In genomic region chr2:51316452-51316851, GRCm38 (mm10) we compare ENCODE assay signal across 16 mouse cellular contexts.
DNase-seq lines count a peak whose midpoint lies in the region; ATAC-seq and TF ChIP-seq lines count a peak whose summit lies in the region.
"Had no signal": no experiment of that assay in that cellular context is flagged by ENCODE, and none has a peak within 500 bp of the region (broad histone marks: within the 10 kb centered on the region; RNA-seq: fewer than 3 reads in every experiment).

No protein-coding gene starts in this region.

- H3K9me3 ChIP-seq in forebrain, embryonic 15.5 days = no peaks in the 10 kb centered on the region
- H3K9me3 ChIP-seq: midbrain, embryonic 15.5 days had no signal

- no peaks in the 10 kb centered on the region for H3K27me3 ChIP-seq in Patski
- no peaks in the 10 kb centered on the region for H3K27me3 ChIP-seq in forebrain, embryonic 15.5 days
- H3K27me3 ChIP-seq: embryonic facial prominence, embryonic 12.5 days; midbrain, embryonic 15.5 days had no signal

- in situ Hi-C loops in Patski (cut with MboI; ENCODE audit: low pct_unique_long_range_greater_than_20kb) = no loop called here

- no peak for TF ChIP-seq POLR2A in lung, adult 2 months (IDR thresholded peaks at IDR 0.05; ENCODE audit: borderline replicate concordance, extremely low read depth, low read depth, low read length)

- peak; percentile 2 for DNase-seq in CD4-positive, CD25-positive, alpha-beta regulatory T cell, adult 2 months (ENCODE audit: low read depth, low spot score)
- no peak for DNase-seq in lung, adult 2 months
- no peak for DNase-seq in lung, postnatal 4 days
- DNase-seq in Patski (ENCODE audit: low read depth, low spot score) = no peak
- peak; percentile 11 for DNase-seq in retina, postnatal 1 day
- no peak for DNase-seq in adrenal gland, postnatal 10 days
- DNase-seq: cerebellum, postnatal 14 days; heart, postnatal 4 days; kidney, adult 11 months; layer of hippocampus, adult 9-11 months; lung, postnatal 10 days had no signal

- no peak overlapping the region for H3K4me2 ChIP-seq in forebrain, embryonic 15.5 days (replicated peaks)
- H3K4me2 ChIP-seq: embryonic facial prominence, embryonic 12.5 days; midbrain, embryonic 15.5 days had no signal

- H3K9ac ChIP-seq in forebrain, embryonic 15.5 days (replicated peaks) = no peak overlapping the region
- H3K9ac ChIP-seq: embryonic facial prominence, embryonic 12.5 days; midbrain, embryonic 15.5 days had no signal

- POLR2A ChIA-PET in Patski (lab: Charles Lee) = no interaction called here

- no peak overlapping the region for H3K4me3 ChIP-seq in lung, adult 2 months (replicated peaks; ENCODE audit: extremely low read depth, low read depth, low read length)
- H3K4me3 ChIP-seq in forebrain, embryonic 15.5 days = no peak overlapping the region
- H3K4me3 ChIP-seq: embryonic facial prominence, embryonic 12.5 days; midbrain, embryonic 15.5 days had no signal

- H3K36me3 ChIP-seq in forebrain, embryonic 15.5 days = no peaks in the 10 kb centered on the region
- H3K36me3 ChIP-seq: embryonic facial prominence, embryonic 12.5 days; midbrain, embryonic 15.5 days had no signal

- no peak for ATAC-seq in CD4-positive, CD25-positive, alpha-beta regulatory T cell, adult 4 months
- ATAC-seq in Patski = no peak
- ATAC-seq in forebrain, embryonic 15.5 days (replicated peaks) = no peak
- ATAC-seq: activated CD4-positive, CD25-positive, alpha-beta regulatory T cell, adult 4 months; midbrain, embryonic 15.5 days had no signal

- WGBS in lung, adult 2 months = 85% methylated on average over 8 of the region's 8 CpGs
- 83% methylated on average over 8 of the region's 8 CpGs for WGBS in forebrain, embryonic 15.5 days

- H3K27ac ChIP-seq in forebrain, embryonic 15.5 days (replicated peaks) = no peak overlapping the region
- H3K27ac ChIP-seq: embryonic facial prominence, embryonic 12.5 days; midbrain, embryonic 15.5 days had no signal

- CTCF ChIA-PET in Patski (lab: Charles Lee) = interaction anchor here (0.9 to 1.5 kb wide), 2 partner anchors 10 to 17 kb away, joined by 3 to 4 read pairs; no protein-coding TSS in a partner anchor

- no peaks in the 10 kb centered on the region for H3K4me1 ChIP-seq in lung, adult 2 months (ENCODE audit: control insufficient read depth, insufficient read depth, low read length)
- no peaks in the 10 kb centered on the region for H3K4me1 ChIP-seq in forebrain, embryonic 15.5 days
- H3K4me1 ChIP-seq: midbrain, embryonic 15.5 days had no signal

- 0 out of 2 replicates have a peak, but pooled peaks have one; percentile 3 for TF ChIP-seq CTCF in lung, adult 2 months (IDR thresholded peaks at IDR 0.05; ENCODE audit: insufficient read depth, low read length)
- TF ChIP-seq CTCF in Patski (IDR thresholded peaks at IDR 0.05) = peak; percentile 45

Comparison
In these comparisons a context has a peak if more than half of its experiments do, and no peak if none do; other contexts are left out.
1. DNase-seq: peak in CD4-positive, CD25-positive, alpha-beta regulatory T cell, adult 2 months (single experiment) and retina, postnatal 1 day (single experiment); none in lung, adult 2 months (single experiment), lung, postnatal 4 days (0 of 2), Patski (single experiment) and adrenal gland, postnatal 10 days (single experiment).